Mouse (Mus musculus) frontal cortex, adult (tissue): ENCODE measurements around the gene Slc2a9.

ENCODE experiments used
- ATAC-seq: cut with Nextera tagmentation; 2 replicates; pipeline ENCODE4 v1.9.2; 2017; ENCODE audit warnings: mild to moderate bottlenecking, moderate library complexity, mixed read lengths; ENCODE audit not compliant: low TSS enrichment

The Slc2a9 gene

DNA sequence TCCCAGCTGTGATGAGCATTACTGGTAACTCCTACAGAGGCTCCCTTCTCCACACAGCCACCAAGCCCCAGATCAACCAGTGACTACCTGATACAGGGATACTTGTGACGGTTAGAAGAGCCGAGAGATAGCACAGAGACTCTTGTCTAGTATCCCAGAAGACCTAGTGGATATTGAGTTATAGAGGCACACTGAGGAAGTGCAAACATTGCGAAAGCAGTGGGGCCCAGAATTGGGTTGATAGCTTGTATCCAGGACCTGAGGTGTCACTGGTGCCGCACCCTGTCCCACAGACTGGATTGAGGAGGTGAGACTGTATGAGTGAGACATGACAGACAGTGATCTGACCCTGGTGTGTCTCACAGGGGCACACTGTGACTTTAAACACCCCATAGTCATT is at the start of gene Slc2a9:
Gene Slc2a9, minus strand, starts transcription at position 152 of the 400 bp plus-strand sequence.
- ATAC-seq: no peak

DNA sequence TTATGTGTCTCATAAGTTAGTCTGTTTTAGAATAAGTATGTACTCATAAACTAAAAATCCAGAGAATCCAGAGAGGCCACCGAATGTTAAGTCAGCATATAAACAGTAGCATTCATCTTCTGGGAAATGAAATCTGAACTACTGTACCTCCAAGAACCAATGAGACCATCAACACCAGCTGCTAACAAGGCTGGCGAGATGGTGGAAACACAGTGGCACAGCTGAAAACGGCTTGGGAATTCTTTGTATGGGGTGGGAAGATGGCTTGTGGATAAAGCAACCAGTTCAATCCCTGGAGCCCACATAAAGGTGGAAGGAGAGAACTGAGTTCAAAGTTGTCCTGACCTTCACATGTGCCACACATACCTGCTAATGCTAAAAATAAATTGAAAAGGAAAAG is 49.7 kb upstream of the Slc2a9 start:
- ATAC-seq: no peak

DNA sequence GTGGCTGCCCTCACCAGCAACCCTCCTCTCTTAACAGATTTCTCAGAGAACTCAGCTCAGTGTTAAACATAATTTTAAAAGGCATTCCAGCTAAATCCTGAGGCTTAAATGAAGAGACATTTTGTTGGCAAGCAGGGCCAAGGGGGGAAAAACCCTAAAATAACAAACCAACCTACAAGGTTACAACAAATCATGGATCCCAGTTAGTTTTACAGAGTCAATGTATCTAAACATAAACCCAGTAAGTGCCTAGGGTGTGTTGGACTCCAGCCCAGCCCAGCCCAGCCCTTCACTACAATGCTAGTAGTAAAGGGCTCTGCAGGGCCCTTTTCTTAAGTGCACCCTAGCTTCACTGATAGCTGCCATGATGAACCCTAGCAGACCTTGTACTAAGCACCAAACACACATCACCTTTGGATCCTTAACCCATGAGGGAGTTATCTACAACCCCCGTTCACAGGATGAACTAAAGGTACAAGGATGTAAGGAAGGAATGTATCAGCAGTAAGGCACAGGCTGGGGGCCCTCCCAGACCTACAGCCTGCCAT is 47.4 kb upstream of the Slc2a9 start:
- ATAC-seq: no peak

DNA sequence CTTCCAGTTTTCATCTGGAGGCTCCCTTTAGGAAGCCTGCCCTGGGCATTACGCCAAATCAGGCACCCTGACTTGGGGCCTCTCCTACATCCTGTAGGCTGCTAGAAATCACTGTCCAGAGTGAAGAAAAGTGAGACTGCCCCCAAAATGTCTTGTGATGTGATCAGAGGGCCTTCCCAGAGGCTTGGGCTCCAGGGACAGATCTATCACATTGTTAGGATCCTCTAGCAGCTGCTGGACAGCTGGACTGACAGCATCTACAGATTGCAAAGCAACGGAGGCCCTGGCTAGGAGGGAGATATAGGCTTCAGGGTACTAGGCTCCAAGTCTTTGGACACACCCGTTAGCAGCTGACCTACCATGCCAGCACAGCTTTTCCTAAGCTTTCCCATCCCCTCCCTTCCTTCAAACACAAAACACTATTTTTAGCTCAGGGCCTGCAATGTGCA is 46.5 kb upstream of the Slc2a9 start:
- no peak for ATAC-seq

DNA sequence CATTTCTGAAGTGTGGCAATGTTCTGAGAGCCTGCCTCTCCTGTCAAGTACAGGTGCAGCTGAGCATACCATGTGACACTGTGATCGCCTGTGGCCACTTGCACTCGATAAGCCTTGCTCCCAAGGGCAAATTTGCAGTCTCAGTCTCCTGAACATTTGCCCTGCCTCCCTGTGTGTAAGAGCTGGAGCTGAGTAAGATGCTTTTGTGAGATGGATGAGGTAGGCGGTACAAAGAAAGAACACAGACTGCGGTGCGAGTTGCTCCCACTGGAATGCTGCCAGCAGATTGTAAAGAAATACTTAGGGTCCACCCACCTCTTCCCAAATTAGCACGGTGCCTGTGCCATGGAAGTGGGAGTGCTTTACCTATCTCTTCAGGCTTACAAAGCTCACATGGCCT is 44.4 kb upstream of the Slc2a9 start:
- peak; percentile 78 for ATAC-seq

DNA sequence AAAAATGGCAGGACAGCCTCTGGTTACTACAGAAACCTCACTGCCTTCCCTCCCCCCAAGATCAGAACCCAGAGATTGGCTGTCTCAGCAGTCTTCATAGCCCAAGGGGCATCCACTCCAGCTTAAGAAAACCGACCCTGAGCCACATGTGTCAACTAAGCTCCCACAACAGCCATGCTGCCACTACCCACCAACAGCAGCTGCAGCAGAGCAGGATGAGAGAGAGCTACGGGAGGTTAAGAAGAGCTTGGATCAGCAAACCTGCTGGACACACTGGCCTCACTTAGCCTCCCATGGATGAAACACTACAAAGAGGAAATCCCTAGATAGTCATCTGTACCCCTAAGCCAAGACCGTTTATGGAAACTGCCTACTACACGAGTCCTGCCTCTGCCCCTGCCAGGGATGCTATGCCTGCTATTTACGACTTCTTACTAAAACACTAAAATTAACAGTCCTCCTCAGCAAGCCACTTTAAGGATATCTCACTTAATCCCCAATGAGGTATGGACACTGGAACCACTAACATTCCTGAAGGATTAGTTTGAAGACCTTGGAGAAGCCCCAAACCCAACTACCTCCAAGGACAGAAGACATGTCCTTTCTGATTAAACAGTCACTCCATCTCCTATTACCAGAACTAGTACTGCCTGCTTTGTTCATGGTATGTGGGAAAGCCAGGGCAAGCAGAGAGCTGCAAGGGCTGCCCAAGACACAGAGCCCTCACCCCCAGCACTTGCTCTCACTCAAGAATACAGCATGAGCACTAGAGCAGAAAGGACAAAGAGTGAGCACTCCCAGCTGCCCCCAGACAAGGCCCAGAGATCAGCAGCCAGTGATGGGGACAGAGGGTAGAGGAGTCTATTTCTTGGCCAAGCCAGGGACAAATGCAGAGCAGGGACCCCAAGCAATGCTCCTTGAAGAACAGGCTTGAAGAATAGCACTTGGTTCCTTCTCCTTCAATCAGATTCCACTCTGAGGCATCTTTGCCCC is 41.8 kb upstream of the Slc2a9 start:
- no peak for ATAC-seq

DNA sequence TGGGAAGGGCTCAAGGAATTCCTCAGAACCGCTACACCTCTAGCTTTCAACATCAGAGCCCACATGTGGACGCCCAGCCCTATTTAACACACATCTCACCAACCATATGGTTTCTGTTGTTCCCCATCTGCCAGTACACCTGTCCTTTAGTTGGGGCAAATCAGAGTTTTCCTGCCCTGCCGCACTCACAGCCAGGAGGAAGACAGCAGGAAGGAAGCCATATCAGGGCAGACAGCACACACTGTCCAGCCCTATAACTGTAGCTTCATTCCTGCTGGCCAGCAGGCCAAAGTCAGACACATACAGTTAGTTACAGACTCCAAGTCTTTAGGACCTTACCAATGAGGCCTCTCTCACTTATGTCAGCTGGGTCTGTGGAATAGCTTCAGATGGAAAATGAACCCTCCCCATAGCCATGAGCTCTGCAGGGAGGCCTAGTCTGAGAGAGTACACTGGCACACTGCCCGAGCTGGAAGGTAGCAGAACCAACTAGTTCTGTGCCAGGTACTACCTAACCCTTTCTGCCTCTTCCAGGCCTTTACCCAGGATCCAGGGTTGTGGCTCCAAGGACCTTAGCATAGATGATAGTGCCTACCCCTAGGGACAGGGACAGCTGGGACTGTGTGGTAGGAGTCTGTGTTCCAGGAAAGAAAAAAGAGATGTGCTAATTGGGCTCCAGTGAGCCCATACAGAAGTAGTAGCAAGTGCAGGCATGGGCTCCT is 40.7 kb upstream of the Slc2a9 start:
- no peak for ATAC-seq

DNA sequence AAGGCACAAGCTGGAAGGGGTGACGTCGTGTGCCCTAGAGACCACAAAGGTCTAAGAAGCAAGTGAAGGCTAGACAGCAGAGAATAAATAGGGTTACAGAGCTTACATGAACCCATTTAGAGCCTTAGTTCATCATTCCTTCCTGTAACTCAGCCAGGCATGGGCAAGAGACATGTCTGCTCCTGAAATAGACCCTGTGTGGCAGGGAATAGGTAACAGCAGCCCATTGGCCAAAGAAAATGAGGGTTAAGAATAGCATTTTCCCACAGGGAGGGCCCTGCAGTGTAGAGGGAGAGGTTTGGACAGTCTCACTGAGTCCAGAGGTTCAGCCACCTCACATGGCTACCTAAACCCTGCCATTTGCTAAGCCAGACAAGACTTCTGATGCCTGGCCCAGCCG is 38.8 kb upstream of the Slc2a9 start:
- ATAC-seq: no peak

DNA sequence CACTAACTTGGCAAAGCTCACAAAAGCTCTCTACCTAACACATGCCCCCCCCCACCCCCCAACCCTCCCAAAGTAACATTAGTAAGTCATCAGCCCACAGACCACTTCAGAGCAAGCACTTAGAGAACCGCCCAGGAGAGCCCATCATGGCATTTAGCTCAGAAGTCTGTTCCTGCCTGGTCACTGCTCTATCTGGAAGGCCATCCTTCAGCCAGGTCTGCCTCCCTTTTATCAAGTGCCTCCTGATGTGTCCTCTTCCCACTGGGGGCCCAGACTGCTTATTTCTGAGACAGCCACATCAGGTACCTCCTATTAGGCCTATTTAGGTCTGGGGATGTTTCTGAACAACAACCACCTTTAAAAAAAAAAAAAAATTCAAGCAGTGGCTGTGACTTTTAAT is 38.0 kb upstream of the Slc2a9 start:
- no peak for ATAC-seq

DNA sequence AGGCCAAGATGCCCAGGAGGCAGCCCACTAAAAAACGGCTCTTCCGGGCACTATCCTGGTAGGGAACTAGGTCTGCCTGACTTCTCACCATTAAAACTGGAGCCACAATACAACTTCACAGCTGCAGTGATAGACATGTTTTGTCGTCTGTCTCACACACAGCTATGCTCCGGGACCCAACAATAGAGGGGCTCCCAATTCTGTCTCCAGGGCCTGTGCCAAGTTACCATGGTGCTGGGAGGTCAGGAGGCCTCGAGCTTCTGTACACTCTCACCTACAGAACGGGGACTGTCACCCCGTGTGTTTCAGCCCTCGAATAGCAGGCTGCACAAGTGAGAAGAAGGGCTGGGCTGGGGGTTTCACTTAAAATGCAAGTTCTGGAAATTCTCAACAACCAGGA is 35.6 kb upstream of the Slc2a9 start:
- ATAC-seq: no peak

DNA sequence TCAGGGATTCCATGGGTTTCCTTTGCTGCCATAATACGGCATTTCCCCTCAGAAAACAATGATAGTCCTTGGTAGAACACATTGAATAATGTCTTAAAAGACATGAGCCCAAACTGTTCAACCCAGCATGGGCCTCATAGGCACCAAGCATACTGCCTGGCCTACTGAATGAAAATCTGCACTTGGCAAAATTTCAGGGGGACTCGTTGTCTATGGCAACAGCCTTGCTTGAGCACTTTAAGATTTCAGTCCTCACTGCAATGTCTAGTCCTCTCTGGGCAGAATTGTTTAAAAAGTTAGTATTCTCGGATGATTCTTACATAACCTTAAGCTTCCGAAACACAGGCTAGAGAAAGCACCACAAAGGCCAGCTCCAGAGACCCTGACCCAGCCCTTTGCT is 34.9 kb upstream of the Slc2a9 start:
- no peak for ATAC-seq

DNA sequence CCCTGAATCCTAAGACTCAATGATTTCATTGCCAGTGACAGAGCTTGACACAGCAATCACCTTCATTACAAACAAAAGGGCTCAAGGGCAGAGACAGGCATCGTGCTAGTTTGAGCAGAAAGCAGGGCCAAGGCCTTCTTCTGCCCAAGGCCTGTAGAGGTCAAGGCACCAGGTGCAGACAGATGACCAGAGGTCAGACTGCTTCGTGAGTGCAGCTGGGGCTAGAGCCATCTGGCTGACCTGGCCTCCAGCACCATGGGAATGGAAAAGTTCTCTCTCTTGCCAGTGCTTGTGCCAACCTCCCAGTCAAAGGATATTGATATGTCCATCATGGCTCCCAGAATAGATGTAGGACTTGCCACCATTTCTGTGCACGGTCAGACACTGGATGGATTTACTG is 33.9 kb upstream of the Slc2a9 start:
- no peak for ATAC-seq

DNA sequence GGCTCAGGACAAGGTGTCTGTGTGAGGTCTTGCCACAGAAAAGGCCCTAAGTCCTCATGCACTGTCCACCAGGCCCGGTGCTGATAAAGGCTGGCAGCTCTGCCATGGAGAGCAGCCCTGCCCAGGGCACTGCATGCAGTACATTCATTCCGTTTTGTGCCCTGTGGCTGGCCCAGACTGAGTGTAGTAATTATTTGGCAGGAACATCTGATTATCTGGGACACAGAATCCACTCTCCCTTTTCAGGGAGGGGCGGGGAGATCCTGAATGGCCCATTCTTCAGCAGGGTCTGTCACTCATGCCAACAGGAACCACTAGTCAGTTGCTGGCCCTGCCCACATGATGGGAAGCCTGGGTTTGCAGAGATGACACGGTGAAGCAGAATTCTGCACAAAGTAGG is 29.1 kb upstream of the Slc2a9 start:
- ATAC-seq: peak; percentile 82

DNA sequence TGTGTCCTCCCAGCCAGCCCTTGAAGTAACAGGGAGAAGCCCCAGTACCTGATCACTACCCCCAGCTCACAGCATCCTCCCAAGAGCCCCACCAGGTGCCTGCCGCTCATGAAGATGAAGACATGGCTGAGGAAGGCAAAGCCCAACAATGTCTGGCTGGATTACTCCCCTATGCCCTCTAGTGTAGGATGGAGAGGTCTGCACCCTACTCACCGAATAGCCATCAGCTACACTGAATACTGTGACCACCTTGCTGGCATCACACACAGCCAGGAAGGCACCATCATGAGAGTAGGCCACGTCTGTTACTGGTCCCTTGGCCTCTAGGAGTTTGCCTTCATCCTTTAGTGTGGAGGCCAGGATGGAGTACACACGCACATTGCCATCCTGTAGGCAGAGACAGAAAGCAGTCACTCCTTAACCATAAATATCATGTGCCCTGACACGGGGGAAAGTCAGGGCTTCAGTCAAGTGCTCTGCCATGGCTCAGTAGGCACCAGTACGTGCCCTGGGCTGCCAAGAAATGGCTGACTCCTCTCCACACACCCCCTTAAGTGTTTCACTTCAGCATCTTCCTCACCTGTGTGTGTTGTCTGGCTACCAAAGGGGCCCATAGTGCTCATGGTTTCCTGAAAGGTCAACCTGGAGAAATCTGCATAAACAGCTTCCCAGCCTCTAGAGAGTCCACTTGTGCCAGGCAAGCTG is 26.9 kb upstream of the Slc2a9 start:
- ATAC-seq: peak; percentile 62

DNA sequence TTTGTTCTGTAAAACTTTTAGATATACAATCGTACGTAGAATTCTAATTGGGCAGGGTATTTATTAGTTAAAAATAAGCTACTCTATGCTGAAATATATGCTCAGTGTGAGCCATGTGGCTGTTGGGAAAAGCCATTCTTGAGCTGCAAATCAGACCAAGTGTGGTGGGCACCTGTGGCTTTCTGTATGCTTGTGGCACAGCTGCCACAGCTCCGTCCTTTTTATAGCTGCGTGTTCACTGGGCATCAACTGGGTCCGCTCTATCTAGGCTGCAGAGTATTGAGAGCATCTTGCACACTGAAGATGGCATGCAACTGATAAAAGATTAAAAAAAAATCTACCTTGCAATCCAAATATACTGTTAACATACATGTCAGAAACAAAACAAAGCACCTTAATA is 20.0 kb upstream of the Slc2a9 start:
- no peak for ATAC-seq

DNA sequence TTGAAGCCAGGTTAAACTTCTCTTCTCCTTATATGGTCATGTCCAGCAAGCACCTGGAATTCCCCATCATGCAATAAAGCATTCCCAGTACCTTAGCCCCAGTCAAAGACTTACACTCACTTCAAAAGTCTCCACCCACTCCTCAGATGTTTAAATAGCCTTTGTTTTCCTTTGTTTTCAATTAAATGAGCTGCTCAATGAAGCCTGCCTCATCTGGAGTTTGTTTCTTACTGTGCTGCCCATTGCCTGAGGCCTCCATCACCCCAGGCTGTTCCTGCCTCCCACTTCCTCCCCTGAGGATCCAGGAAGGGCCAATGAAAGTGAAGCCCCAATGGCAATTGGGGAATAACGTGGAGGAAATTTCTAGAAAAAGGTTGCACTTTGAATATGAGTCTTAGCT is 17.9 kb upstream of the Slc2a9 start:
- ATAC-seq: no peak

DNA sequence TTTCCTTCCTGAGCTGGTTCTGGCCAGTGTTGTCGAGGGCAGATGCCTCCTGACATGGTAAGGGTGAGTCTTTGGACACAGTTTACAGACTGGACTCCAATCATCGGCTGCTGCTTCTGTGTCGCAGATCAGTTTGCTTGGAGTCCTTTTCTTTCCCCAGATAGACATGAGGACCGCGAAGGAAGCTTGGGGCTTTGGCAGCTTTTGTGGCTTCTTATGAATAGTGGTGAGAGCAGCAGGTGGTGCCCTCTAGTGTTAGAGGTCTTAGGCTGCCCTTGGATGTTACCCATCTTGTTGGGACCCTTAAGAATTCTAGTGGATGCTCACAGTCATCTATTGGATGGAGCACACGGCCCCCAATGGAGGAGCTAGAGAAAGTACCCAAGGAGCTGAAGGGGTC is 13.3 kb upstream of the Slc2a9 start:
- ATAC-seq: peak; percentile 94

DNA sequence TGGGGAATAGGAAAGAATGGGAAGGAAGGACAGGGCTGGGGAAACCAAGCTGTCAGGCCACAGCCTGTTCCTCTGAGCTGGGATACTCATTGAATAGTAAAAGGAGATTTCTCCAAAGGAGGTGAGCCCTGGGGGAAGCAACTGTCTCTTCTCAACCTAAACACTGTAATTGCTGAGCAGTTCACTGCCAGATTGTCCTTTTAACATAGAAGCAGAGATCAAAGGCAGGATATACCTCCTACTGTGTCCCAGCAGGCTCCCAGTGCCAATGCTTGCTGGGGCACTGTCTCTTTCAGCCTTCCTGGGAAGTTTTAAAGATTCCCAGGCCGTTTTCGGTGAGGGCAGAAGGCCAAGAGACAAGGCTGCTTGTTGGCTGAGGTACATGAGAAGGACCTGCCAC is 10.0 kb upstream of the Slc2a9 start:
- ATAC-seq: no peak

DNA sequence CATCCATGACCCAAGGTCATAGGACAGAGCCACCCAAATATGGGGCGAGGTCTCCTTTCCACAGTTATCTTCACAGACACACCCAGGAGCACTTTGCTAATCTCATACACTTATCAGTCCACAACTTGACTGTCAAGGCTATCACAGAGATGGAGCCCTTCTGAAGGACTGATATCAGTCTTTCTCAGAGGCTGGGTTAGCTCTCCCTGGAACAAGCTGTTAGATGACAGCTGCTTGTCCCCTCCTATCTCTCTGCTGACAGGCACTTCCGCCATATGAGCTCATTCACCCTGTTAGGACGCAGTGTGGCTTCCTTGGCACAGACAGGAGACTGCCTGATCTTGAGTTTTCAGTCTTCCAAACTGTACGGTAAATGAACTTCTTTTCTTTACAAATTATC is 6.6 kb upstream of the Slc2a9 start:
- no peak for ATAC-seq

DNA sequence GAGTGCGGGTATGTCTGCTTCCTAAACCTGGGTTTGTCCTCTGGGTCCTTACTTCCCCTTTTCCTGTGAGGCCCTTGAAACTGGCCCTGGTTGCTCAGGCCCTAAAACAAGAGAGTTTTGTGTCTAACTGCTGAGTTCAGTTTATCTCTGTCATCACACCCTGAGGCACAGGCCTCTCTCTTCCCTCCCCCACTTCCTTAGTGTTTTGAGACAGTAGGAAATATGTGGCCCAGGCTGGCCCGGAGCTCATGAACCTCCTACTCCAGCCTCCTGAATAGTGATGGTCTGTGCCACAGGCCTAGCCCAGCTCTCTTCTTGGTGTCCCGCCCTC is 2.5 kb upstream of the Slc2a9 start:
- ATAC-seq: 0 out of 2 replicates have a peak, but pooled peaks have one; percentile 31

DNA sequence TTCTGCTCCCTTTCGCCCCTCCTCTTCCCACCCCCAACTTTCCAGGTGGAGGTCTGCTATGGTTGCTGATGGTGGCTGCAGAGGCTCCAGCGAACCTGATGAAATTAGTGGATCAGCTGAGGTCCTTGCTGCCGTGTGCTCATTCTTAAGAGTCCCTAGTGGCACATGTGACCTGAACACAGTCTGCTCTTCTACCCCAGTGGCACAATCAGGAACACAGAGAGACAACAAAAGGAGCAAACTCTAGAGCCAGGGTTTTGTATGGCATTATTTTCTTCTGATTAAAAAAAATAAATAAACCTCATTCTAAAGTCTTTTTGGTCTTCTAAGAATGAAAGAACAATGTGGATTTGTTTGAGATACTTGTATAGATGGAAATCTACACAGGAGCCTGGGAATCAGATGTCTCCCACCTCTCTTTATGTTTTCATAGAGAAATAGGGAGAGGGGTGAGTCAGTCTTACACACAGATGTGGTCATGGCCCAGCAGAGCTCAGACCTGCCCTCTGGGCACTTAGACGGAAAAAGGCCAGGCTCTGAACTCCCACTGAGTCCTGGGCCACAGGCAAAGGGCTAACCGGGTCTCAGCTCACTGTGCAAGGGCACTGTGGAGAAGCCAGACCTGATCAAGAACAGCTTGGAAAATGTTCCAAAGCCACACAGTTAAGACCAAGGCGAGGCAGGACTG is 1.9 kb upstream of the Slc2a9 start:
- ATAC-seq: no peak

DNA sequence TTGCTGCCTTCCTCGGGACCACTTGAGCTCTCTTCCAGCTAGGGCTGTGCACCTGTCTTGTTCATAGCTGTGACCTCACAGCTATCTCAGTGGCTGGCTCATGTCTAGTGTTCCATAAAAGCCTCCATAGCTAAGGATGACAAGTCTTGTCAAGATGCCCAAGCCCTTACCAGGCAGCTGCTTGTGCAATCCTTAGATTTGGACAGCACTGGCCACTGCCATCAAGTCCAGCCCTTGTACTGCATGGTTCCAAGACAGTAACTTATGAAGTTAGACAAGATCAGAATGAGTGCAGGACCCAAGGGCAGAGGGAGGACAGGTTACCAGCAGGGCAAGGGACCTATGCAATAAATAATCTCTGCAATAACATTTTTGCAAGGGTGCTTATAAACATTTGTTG is 1.2 kb upstream of the Slc2a9 start:
- ATAC-seq: no peak
